ENCODE assay signal across 18 mouse cellular contexts in genomic region chr10:53687888-53688287, GRCm38 (mm10).
"Had no signal": no experiment of that assay in that cellular context is flagged by ENCODE, and none has a peak within 500 bp of the region (broad histone marks: within the 10 kb centered on the region; RNA-seq: fewer than 3 reads in every experiment).

No protein-coding gene starts in this region.

- H3K4me3 ChIP-seq: left cerebral cortex, adult 2 months; limb, embryonic 12.5 days; limb, embryonic 15.5 days; midbrain, embryonic 12.5 days; midbrain, embryonic 15.5 days had no signal

- H3K27ac ChIP-seq: left cerebral cortex, adult 2 months; limb, embryonic 12.5 days; limb, embryonic 15.5 days; liver, embryonic 14.5 days; macrophage; midbrain, embryonic 12.5 days; midbrain, embryonic 15.5 days had no signal

- H3K27me3 ChIP-seq: limb, embryonic 12.5 days; limb, embryonic 15.5 days; midbrain, embryonic 12.5 days; midbrain, embryonic 15.5 days had no signal

- H3K9me3 ChIP-seq: limb, embryonic 12.5 days; limb, embryonic 15.5 days; midbrain, embryonic 12.5 days; midbrain, embryonic 15.5 days had no signal

- H3K9ac ChIP-seq: limb, embryonic 12.5 days; limb, embryonic 15.5 days; liver, embryonic 14.5 days; liver, postnatal 0 days; lung, embryonic 14.5 days; midbrain, embryonic 12.5 days; midbrain, embryonic 15.5 days had no signal

- H3K4me2 ChIP-seq: limb, embryonic 12.5 days; limb, embryonic 15.5 days; liver, embryonic 11.5 days; lung, embryonic 14.5 days; midbrain, embryonic 12.5 days; midbrain, embryonic 15.5 days had no signal

- DNase-seq: kidney, adult 11 months; kidney, adult 9 months; kidney, postnatal 25 days; layer of hippocampus, postnatal 36 days; left cerebral cortex, postnatal 4 days; liver, postnatal 0 days; lung, embryonic 14.5 days; thymus, adult 18-20 months; thymus, postnatal 36 days had no signal

- H3K36me3 ChIP-seq: limb, embryonic 12.5 days; limb, embryonic 15.5 days; midbrain, embryonic 12.5 days; midbrain, embryonic 15.5 days had no signal

- ATAC-seq: liver, postnatal 0 days; lung, postnatal 0 days; midbrain, embryonic 15.5 days had no signal

- H3K4me1 ChIP-seq: limb, embryonic 12.5 days; limb, embryonic 15.5 days; midbrain, embryonic 12.5 days; midbrain, embryonic 15.5 days had no signal
